27 mouse cellular contexts compared by ENCODE assay signal in genomic region chr14:46409016-46409415, GRCm38 (mm10). TPM values are rescaled to one million over a fixed set of nuclear protein-coding genes. Genes with fewer than 3 reads are reported as not detected.
DNase-seq lines count a peak whose midpoint lies in the region; ATAC-seq and TF ChIP-seq lines count a peak whose summit lies in the region.
"Had no signal": no experiment of that assay in that cellular context is flagged by ENCODE, and none has a peak within 500 bp of the region (broad histone marks: within the 10 kb centered on the region; RNA-seq: fewer than 3 reads in every experiment).

No protein-coding gene starts in this region.

- H3K27ac ChIP-seq in forebrain, postnatal 0 days (ENCODE audit: low read depth, low read length): no peak overlapping the region
- no peak overlapping the region for H3K27ac ChIP-seq in forebrain, embryonic 10.5 days
- H3K27ac ChIP-seq: forebrain, embryonic 13.5 days; intestine, embryonic 15.5 days; liver, embryonic 12.5 days; midbrain, embryonic 12.5 days; neural tube, embryonic 13.5 days had no signal

- 0 out of 2 replicates have a peak, but pooled peaks have one; percentile 23 for ATAC-seq in forebrain, postnatal 0 days
- ATAC-seq: forebrain, embryonic 13.5 days; intestine, embryonic 15.5 days; liver, embryonic 12.5 days; Patski had no signal

- 79% methylated on average over 10 of the region's 10 CpGs for WGBS in forebrain, postnatal 0 days
- 88% methylated on average over 10 of the region's 10 CpGs for WGBS in forebrain, embryonic 10.5 days

- H3K4me2 ChIP-seq in forebrain, postnatal 0 days (ENCODE audit: low read depth): no peak overlapping the region
- H3K4me2 ChIP-seq: forebrain, embryonic 13.5 days; intestine, embryonic 15.5 days; liver, embryonic 12.5 days; midbrain, embryonic 12.5 days; neural tube, embryonic 13.5 days had no signal

- no peaks in the 10 kb centered on the region for H3K36me3 ChIP-seq in forebrain, postnatal 0 days (ENCODE audit: insufficient read depth)
- no peaks in the 10 kb centered on the region for H3K36me3 ChIP-seq in forebrain, embryonic 10.5 days (replicated peaks)
- H3K36me3 ChIP-seq: intestine, embryonic 15.5 days; liver, embryonic 12.5 days; midbrain, embryonic 12.5 days; neural tube, embryonic 13.5 days had no signal

- no peaks in the 10 kb centered on the region for H3K9me3 ChIP-seq in forebrain, postnatal 0 days (ENCODE audit: low read length)
- no peaks in the 10 kb centered on the region for H3K9me3 ChIP-seq in forebrain, embryonic 10.5 days
- H3K9me3 ChIP-seq: forebrain, embryonic 13.5 days; intestine, embryonic 15.5 days; liver, embryonic 12.5 days; midbrain, embryonic 12.5 days; neural tube, embryonic 13.5 days had no signal

- no peak for TF ChIP-seq CTCF in forebrain, postnatal 0 days (IDR thresholded peaks at IDR 0.05; ENCODE audit: low read depth)

- no peak overlapping the region for H3K4me3 ChIP-seq in forebrain, postnatal 0 days (ENCODE audit: low read depth, low read length)
- no peak overlapping the region for H3K4me3 ChIP-seq in forebrain, embryonic 10.5 days
- H3K4me3 ChIP-seq: forebrain, embryonic 13.5 days; intestine, embryonic 15.5 days; liver, embryonic 12.5 days; midbrain, embryonic 12.5 days; neural tube, embryonic 13.5 days had no signal

- intact Hi-C loops in heart, postnatal 10 days (cut with DNase I): no loop called here
- intact Hi-C loops in heart, postnatal 25 days (cut with DNase I): no loop called here

- no peaks in the 10 kb centered on the region for H3K4me1 ChIP-seq in forebrain, postnatal 0 days (ENCODE audit: insufficient read depth)
- 0 out of 2 replicates have a peak, but pooled peaks cover 4% of the 10 kb centered on the region for H3K4me1 ChIP-seq in forebrain, embryonic 10.5 days
- H3K4me1 ChIP-seq: forebrain, embryonic 13.5 days; intestine, embryonic 15.5 days; midbrain, embryonic 12.5 days; neural tube, embryonic 13.5 days had no signal

- H3K9ac ChIP-seq in forebrain, postnatal 0 days: no peak overlapping the region
- H3K9ac ChIP-seq: forebrain, embryonic 13.5 days; intestine, embryonic 15.5 days; liver, embryonic 12.5 days; midbrain, embryonic 12.5 days; neural tube, embryonic 13.5 days had no signal

- no peak for DNase-seq in forebrain, postnatal 0 days
- no peak for DNase-seq in forebrain, embryonic 10.5 days (ENCODE audit: extremely low spot score, low spot score)
- DNase-seq in heart, postnatal 10 days: peak; percentile 37 to 43
- no peak for DNase-seq in heart, postnatal 25 days (ENCODE audit: low spot score)
- DNase-seq in layer of hippocampus, adult 9-11 months: peak; percentile 6
- DNase-seq in layer of hippocampus, adult 18-20 months (ENCODE audit: low spot score in 2 of 2): no peak
- DNase-seq in right cerebral cortex, postnatal 10 days (ENCODE audit: low spot score in 2 of 2): peak; percentile 45 to 59
- DNase-seq in right cerebral cortex, postnatal 36 days (ENCODE audit: low spot score in 2 of 2): no peak
- DNase-seq: adrenal gland, adult 8-10 months; cerebellum, adult 9-11 months; kidney, adult 9 months; kidney, postnatal 4 days; lung, adult 2 months; right cerebral cortex, adult 18-20 months; thymus, postnatal 25 days had no signal

- H3K27me3 ChIP-seq in forebrain, postnatal 0 days (ENCODE audit: insufficient read depth, low read length): no peaks in the 10 kb centered on the region
- H3K27me3 ChIP-seq in forebrain, embryonic 10.5 days (ENCODE audit: poor library complexity, severe bottlenecking): no peaks in the 10 kb centered on the region
- H3K27me3 ChIP-seq: forebrain, embryonic 13.5 days; liver, embryonic 12.5 days; midbrain, embryonic 12.5 days; neural tube, embryonic 13.5 days; Patski had no signal

RNA-seq across cellular contexts. Expression of gene Bmp4, which starts 18.5 kb away (rescaled TPM):
- 4.8 and 5.5 TPM in 2 replicates for total RNA-seq in forebrain, postnatal 0 days (2014; rRNA removed)
- polyA plus RNA-seq in forebrain, postnatal 0 days (2015; fragmentation: Nextera tagmentation; extraction: Ambion mirVana): 1.9 and 4.2 TPM in 2 replicates
- 22.7 and 25.5 TPM in 2 replicates for polyA plus RNA-seq in forebrain, embryonic 10.5 days (2016; fragmentation: Nextera tagmentation; extraction: Ambion mirVana)
- 10 to 100 TPM; 14.4 to 20.5 TPM for total RNA-seq in heart, postnatal 10 days (2021)
- 10 to 100 TPM in 1 of 2 experiments, 1 to 10 TPM in 1; 9.7 to 15.9 TPM for total RNA-seq in heart, postnatal 25 days (2021)
- 1 to 10 TPM; 1.2 to 3.0 TPM for total RNA-seq in layer of hippocampus, adult 18-20 months (2021)

RNA-seq across cellular contexts. Expression of gene Gm15217, which starts 29.8 kb away (rescaled TPM):
- total RNA-seq in forebrain, postnatal 0 days (2014; rRNA removed): not detected in 2 replicates
- not detected in 2 replicates for polyA plus RNA-seq in forebrain, postnatal 0 days (2015; fragmentation: Nextera tagmentation; extraction: Ambion mirVana)
- 0.20 TPM in 1 of 2 replicates, not detected in the other for polyA plus RNA-seq in forebrain, embryonic 10.5 days (2016; fragmentation: Nextera tagmentation; extraction: Ambion mirVana)
- total RNA-seq in heart, postnatal 10 days (2021): not detected
- total RNA-seq in heart, postnatal 25 days (2021): not detected
- not detected for total RNA-seq in layer of hippocampus, adult 18-20 months (2021)
- total RNA-seq: adrenal gland, adult 8-10 months; layer of hippocampus, postnatal 25 days had no signal
- polyA plus RNA-seq: cortical plate, adult 2 months; embryonic facial prominence, embryonic 11.5 days; forebrain, embryonic 13.5 days; heart, embryonic 14.5 days; hindbrain, embryonic 11.5 days; limb, embryonic 11.5 days; liver, embryonic 12.5 days; midbrain, embryonic 12.5 days; neural tube, embryonic 13.5 days; Patski had no signal

Comparison
In these comparisons a context has a peak if more than half of its experiments do, and no peak if none do; other contexts are left out.
1. DNase-seq: peak in heart, postnatal 10 days (2 of 2), layer of hippocampus, adult 9-11 months (single experiment) and right cerebral cortex, postnatal 10 days (2 of 2); none in forebrain, postnatal 0 days (single experiment), forebrain, embryonic 10.5 days (single experiment), heart, postnatal 25 days (single experiment), layer of hippocampus, adult 18-20 months (0 of 2) and right cerebral cortex, postnatal 36 days (0 of 2).